Mouse (Mus musculus) heart, postnatal 25 days (tissue): ENCODE measurements around the gene Sv2c. TPM values are rescaled to one million over a fixed set of nuclear protein-coding genes. Genes with fewer than 3 reads are reported as not detected.
A peak's percentile ranks its signal among the peaks of the same experiment; 100 is the strongest.
"Not testable (repeated sequence)": the region's sequence is repeated elsewhere in the genome, so short reads cannot be mapped to it uniquely, and the experiment has no call there.

Experiments
- DNase-seq: peaks from one replicate; pipeline ENCODE4 v3.0.0; 2022; ENCODE audit warnings: low spot score
- intact Hi-C: fragments of 180-260 bp; cut with DNase I; formaldehyde crosslinking; loops from one replicate; pipeline ENCODE4 v1.15.1; 2025
- total RNA-seq, 2 experiments: library from RNA; stranded (reverse); gene quantifications; 2 replicates each; pipeline ENCODE4 v1.2.3; 2021

Gene Sv2c
- total RNA-seq, 2 experiments from 2014 or later: 0.16 to 0.17 TPM

DNA sequence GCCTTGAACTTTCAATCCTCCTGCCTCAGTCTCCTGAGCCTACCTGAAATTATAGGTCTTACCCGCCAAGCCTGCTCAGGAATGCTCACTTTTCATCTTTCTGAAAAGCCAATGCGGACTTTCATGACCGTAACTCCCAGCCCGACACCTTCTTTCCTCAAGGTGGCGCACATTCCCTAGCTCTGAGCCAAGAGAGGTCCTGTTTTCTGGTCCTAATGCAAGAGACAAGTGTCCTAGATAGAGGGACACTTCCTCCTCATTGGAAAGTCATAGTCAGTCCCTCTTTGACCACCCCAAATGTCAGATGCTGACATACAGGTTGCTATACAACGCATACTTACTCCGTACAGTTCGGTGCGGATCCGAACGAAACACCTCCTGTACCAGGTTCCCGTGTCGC lies 146.0 kb downstream of the Sv2c start:
- intact Hi-C loops: no loop called here
- no peak for DNase-seq

GRCm38 (mm10) chr13:95975225-95975624 lies 157.2 kb downstream of the Sv2c start:
- no peak for DNase-seq
- intact Hi-C loops: no loop called here

DNA sequence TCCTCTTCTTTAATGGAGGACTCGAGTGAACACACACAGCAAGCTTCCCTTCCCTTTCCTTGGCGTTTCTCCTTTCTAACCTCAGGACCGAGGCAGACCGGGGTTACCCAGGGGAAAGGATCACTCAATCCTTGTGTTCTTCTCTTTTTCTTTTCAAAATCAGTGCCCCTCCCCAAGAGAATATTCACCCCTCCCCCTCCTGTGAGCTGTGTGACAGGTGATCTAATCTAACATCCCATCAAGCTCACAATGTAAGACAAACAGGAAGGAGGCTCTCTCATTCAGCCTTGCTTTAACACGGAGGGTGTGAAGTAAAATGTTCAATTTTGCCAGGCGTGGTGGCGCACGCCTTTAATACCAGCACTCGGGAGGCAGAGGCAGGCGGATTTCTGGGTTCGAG lies 158.3 kb downstream of the Sv2c start:
- intact Hi-C loops: no loop called here
- DNase-seq: no peak

DNA sequence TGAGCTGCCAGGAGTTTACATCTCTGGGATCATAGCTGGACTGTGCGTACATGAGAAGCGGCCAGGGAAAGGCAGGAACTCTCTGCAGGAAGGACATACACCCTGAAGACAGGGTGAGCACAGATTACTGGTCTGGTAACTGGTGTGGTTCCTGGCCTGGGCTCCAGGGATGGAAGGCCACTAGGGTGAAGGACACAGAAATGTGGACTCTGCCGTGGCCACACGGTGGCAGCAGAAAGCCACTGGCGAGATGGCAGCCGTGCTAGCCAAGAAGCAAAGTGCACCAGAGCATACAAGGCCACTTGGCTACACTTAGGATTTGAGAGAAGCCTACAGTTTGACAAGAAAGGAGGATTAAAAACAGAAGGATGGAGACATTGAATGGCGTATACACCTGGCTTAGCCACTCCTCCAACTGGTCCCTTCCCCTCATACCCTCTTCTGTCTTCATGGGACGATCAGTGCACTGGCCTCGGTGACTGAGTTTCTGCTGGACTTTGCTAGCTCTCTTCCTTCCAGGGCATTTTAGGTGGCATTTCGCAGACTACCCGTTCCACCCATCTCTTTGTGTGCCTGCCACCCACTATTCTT lies 158.9 kb downstream of the Sv2c start:
- peak; percentile 30 for DNase-seq
- intact Hi-C loops: no loop called here

DNA sequence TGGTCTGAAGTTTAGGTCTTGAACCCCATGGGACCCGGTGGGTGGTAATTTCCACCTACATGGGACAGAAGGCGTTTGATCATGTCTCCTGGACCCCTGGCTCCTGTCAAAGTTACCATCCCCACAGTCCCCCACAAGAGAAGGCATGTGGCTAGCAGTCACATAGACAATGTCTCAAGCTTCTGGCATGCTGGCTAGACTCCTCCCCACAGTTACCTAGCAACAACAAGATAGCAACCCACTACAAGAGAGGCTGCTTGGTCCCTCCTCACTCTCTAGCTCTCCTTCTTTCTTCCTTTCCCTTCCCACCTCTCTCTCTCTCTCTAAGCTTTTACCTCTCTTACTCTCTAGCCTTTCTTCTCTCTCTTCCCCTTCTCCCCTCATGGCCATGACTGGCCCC lies 164.3 kb downstream of the Sv2c start:
- intact Hi-C loops, DNase-seq: not testable (repeated sequence)

DNA sequence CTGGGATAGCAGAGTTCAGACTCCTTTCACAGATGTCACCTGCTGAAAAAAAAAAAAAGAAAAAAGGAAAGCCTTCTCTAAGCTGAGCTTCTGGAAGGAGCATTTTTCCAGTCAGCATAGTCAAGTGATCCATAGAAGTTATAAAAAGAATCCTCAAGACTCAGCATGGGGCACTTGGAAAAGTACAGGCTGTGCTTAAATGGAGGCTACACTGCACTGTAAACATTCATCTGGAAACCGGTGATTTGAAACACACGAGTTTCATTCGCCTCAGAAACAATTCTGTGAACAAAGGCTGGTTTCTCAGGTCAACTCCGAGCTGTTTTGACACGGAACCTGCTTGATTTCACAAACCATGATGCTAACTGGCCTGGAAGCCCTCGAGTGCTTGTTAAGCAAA lies 165.6 kb downstream of the Sv2c start:
- intact Hi-C loops: no loop called here
- DNase-seq: no peak

DNA sequence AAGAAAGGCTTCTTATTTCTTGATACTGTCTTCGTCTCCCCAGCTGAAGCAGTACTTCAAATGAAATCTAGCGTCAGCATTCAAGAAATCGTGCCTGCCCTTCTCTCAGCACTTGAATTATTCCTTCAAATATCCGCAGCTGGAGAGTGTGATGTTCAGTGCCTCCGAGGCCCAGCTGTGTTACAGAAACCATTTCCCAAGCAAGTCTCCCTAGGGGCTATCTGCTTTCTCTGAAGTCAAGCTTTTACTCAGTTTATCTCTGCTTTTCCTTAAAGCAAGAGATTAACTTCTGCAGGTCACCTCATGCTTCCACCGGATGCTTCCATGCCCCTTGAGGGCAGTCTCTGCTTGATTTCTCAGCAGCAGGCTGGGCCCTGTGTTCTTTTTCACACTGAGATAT lies 166.8 kb downstream of the Sv2c start:
- no peak for DNase-seq
- intact Hi-C loops: no loop called here

GRCm38 (mm10) chr13:95965162-95965561 lies 167.2 kb downstream of the Sv2c start:
- DNase-seq: no peak
- intact Hi-C loops: no loop called here

- DNase-seq: no peak
- intact Hi-C loops: no loop called here
Observed at GRCm38 (mm10) chr13:95964226-95964625, 168.2 kb downstream of the Sv2c start.

GRCm38 (mm10) chr13:95963671-95964070 lies 168.7 kb downstream of the Sv2c start:
- intact Hi-C loops: no loop called here
- no peak for DNase-seq

GRCm38 (mm10) chr13:95961905-95962304 lies 170.5 kb downstream of the Sv2c start:
- intact Hi-C loops: no loop called here
- no peak for DNase-seq

GRCm38 (mm10) chr13:95961191-95961791 lies 171.1 kb downstream of the Sv2c start:
- intact Hi-C loops: no loop called here
- DNase-seq: no peak

- intact Hi-C loops: no loop called here
Observed at GRCm38 (mm10) chr13:95960477-95961185, 171.7 kb downstream of the Sv2c start.

GRCm38 (mm10) chr13:95959651-95960476 lies 172.5 kb downstream of the Sv2c start:
- intact Hi-C loops: no loop called here
- DNase-seq: no peak

More at GRCm38 (mm10) chr13:95960477-95961185, 171.7 kb downstream of the Sv2c start:
- DNase-seq: no peak

- DNase-seq: no peak
- intact Hi-C loops: no loop called here
Observed at GRCm38 (mm10) chr13:95957134-95957533, 175.2 kb downstream of the Sv2c start.

DNA sequence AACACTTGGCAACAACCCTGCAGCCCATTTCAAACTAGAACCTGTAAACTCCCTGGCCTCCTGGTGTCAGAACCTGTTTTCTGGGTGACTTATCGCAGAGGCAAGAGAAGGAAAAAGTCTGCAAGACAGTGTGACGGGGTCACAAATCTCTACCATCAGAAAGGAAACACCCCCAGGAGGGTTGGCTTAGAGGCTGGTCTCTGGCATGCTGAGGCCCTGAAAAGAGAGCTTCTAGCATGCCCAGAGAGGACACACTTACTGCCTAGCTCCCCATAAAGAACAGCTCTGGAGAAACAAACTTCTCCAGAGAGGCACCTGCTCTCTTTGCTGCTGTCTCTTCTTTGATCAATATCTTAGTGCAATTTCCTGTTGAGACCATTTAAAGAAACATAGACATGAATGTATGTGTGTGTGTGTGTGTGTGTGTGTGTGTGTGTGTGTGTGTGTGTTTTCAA lies 176.0 kb downstream of the Sv2c start:
- intact Hi-C loops: no loop called here
- DNase-seq: no peak

GRCm38 (mm10) chr13:95955204-95955603 lies 177.2 kb downstream of the Sv2c start:
- DNase-seq: no peak
- intact Hi-C loops: no loop called here

DNA sequence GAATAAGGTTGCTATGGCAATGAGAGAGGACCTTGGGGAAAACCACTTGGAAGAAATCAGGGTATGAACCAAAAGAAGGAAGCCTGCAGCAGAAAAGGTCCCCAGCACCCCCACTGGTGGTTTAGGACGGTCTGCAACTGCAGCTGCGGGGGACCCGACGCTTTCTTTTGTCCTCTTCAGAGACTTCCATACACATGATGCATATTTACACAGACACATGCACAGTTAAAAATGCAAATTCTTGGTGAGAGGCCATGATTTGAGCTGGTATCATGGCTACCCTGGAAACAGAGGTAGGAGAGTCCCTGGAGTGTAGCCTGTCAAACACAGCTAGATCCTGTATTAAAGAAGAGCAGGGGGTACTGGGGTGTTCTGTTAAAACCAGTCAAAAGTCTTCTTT lies 178.7 kb downstream of the Sv2c start:
- DNase-seq: no peak
- intact Hi-C loops: no loop called here

GRCm38 (mm10) chr13:95952263-95952662 lies 180.1 kb downstream of the Sv2c start:
- no peak for DNase-seq
- intact Hi-C loops: no loop called here

GRCm38 (mm10) chr13:95951098-95951894 lies 181.1 kb downstream of the Sv2c start:
- DNase-seq: no peak

More at GRCm38 (mm10) chr13:95951098-95951894, 181.1 kb downstream of the Sv2c start:
- intact Hi-C loops: no loop called here
